Mouse (Mus musculus) midbrain, embryonic 14.5 days (tissue): ENCODE measurements around the gene Tmigd3. TPM values are rescaled to one million over a fixed set of nuclear protein-coding genes. Genes with fewer than 3 reads are reported as not detected.
A peak's percentile ranks its signal among the peaks of the same experiment; 100 is the strongest.

ENCODE experiments used
- ATAC-seq: fragments of 200-750 bp; cut with Nextera tagmentation; 2 replicates; pipeline ENCODE4 v1.8.0; 2017; ENCODE audit warnings: moderate number of reproducible peaks, moderate library complexity; ENCODE audit not compliant: low FRiP score, low TSS enrichment
- DNase-seq: peaks from one replicate; pipeline ENCODE4 v3.0.0-alpha.2; 2015
- H3K27ac ChIP-seq: fragments of 300-500 bp; sonication (generic); replicated peaks from 2 replicates; pipeline ENCODE4 v1.5.1; 2014; ENCODE audit warnings: mild to moderate bottlenecking, low read depth, low read length, moderate library complexity
- H3K27me3 ChIP-seq: fragments of 300-500 bp; sonication (generic); 2 replicates; pipeline ENCODE4 v1.6.1; 2014; ENCODE audit warnings: low read length, control low read depth, mixed read lengths; ENCODE audit not compliant: control insufficient read depth, insufficient read depth
- H3K36me3 ChIP-seq: fragments of 300-500 bp; sonication (generic); 2 replicates; pipeline ENCODE4 v1.6.1; 2014; ENCODE audit warnings: low read length, control low read depth; ENCODE audit not compliant: control insufficient read depth, insufficient read depth
- H3K4me1 ChIP-seq: fragments of 300-500 bp; sonication (generic); 2 replicates; pipeline ENCODE4 v1.6.1; 2014; ENCODE audit warnings: mild to moderate bottlenecking, antibody characterized with exemption, low read length, control low read depth; ENCODE audit not compliant: control insufficient read depth, insufficient read depth
- H3K4me2 ChIP-seq: fragments of 300-500 bp; sonication (generic); 2 replicates; pipeline ENCODE4 v1.6.1; 2014; ENCODE audit warnings: mild to moderate bottlenecking, low read length, moderate library complexity
- H3K4me3 ChIP-seq: fragments of 300-500 bp; sonication (generic); replicated peaks from 2 replicates; pipeline ENCODE4 v1.5.1; 2014; ENCODE audit warnings: low read depth, low read length
- H3K9ac ChIP-seq: fragments of 300-500 bp; sonication (generic); replicated peaks from 2 replicates; pipeline ENCODE4 v1.6.1; 2014; ENCODE audit warnings: mild to moderate bottlenecking, low read length, moderate library complexity
- H3K9me3 ChIP-seq: fragments of 300-500 bp; sonication (generic); 2 replicates; pipeline ENCODE4 v1.6.1; 2016; ENCODE audit warnings: low read length, control low read depth, mixed read lengths; ENCODE audit not compliant: control insufficient read depth
- WGBS: fragments of 180-500 bp; shearing (Covaris S2); extraction: QIAGEN DNeasy Blood & Tissue Kit; methylation state at CpG from one replicate; pipeline ENCODE4 v1.1.7; 2014; 5-methylcytosine and 5-hydroxymethylcytosine counted together
- polyA plus RNA-seq: library from polyadenylated mRNA; unstranded; fragments of >200 nt; fragmentation: Nextera tagmentation; extraction: Ambion mirVana; gene quantifications from 2 replicates; pipeline ENCODE4 v1.2.1, GENCODE M21; 2014

The Tmigd3 gene
- polyA plus RNA-seq, 1 experiment from 2014 or later = not detected

GRCm38 (mm10) chr3:105882105-105882504, 11.4 kb downstream of the Tmigd3 start:
- 92% methylated on average over 7 of the region's 7 CpGs for WGBS

GRCm38 (mm10) chr3:105883111-105883510, 12.4 kb downstream of the Tmigd3 start:
- H3K27ac ChIP-seq = no peak overlapping the region
- WGBS = 97% methylated on average over 2 of the region's 2 CpGs
- DNase-seq = no peak
- H3K4me2 ChIP-seq = no peak overlapping the region
- no peak for ATAC-seq
- H3K36me3 ChIP-seq = no peaks in the 10 kb centered on the region
- H3K4me3 ChIP-seq = no peak overlapping the region
- H3K27me3 ChIP-seq = no peaks in the 10 kb centered on the region
- no peak overlapping the region for H3K9ac ChIP-seq
- no peaks in the 10 kb centered on the region for H3K9me3 ChIP-seq
- no peaks in the 10 kb centered on the region for H3K4me1 ChIP-seq

More at GRCm38 (mm10) chr3:105882105-105882504, 11.4 kb downstream of the Tmigd3 start:
- H3K9me3 ChIP-seq = no peaks in the 10 kb centered on the region
- no peak overlapping the region for H3K9ac ChIP-seq
- H3K36me3 ChIP-seq = no peaks in the 10 kb centered on the region
- no peaks in the 10 kb centered on the region for H3K4me1 ChIP-seq
- H3K4me3 ChIP-seq = no peak overlapping the region
- H3K27me3 ChIP-seq = no peaks in the 10 kb centered on the region
- no peak for DNase-seq
- ATAC-seq = no peak
- H3K4me2 ChIP-seq = no peak overlapping the region
- no peak overlapping the region for H3K27ac ChIP-seq

GRCm38 (mm10) chr3:105888961-105889360, 18.3 kb downstream of the Tmigd3 start:
- H3K9me3 ChIP-seq = no peaks in the 10 kb centered on the region
- no peak overlapping the region for H3K4me3 ChIP-seq
- H3K36me3 ChIP-seq = no peaks in the 10 kb centered on the region
- no peak for ATAC-seq
- no peak overlapping the region for H3K9ac ChIP-seq
- WGBS = 73% methylated on average over 3 of the region's 3 CpGs
- no peaks in the 10 kb centered on the region for H3K4me1 ChIP-seq
- H3K4me2 ChIP-seq = no peak overlapping the region
- no peaks in the 10 kb centered on the region for H3K27me3 ChIP-seq
- no peak for DNase-seq
- H3K27ac ChIP-seq = no peak overlapping the region

DNA sequence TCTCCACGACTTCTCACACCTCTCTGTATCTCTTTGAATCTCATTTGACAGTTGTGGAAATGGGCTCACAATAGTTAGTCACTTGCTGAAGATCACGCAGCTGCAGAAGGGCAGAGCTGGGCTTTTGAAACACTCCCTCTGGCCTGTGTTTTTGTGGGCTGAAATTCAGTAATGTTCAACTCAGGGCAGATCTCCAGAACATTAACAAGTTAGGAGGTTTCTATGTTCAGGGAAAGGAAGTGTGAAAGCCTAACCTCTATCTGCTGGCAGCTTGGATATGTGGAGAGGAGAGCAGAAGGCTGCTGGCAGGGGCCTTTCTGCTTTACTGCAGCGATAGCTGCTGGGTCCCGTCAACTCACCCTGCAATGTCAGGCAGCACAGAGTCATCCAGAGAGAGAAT, 19.5 kb downstream of the Tmigd3 start:
- H3K27ac ChIP-seq = no peak overlapping the region
- no peak overlapping the region for H3K9ac ChIP-seq
- DNase-seq (no peak), ATAC-seq (no peak)
- H3K36me3 ChIP-seq = no peaks in the 10 kb centered on the region
- H3K27me3 ChIP-seq = no peaks in the 10 kb centered on the region
- no peaks in the 10 kb centered on the region for H3K9me3 ChIP-seq
- WGBS = 77% methylated on average over 4 of the region's 4 CpGs
- no peak overlapping the region for H3K4me3 ChIP-seq
- no peak overlapping the region for H3K4me2 ChIP-seq
- no peaks in the 10 kb centered on the region for H3K4me1 ChIP-seq

GRCm38 (mm10) chr3:105891141-105891540, 20.4 kb downstream of the Tmigd3 start:
- no peak overlapping the region for H3K27ac ChIP-seq
- WGBS = 84% methylated on average over 3 of the region's 3 CpGs
- DNase-seq (no peak), ATAC-seq (no peak)
- no peaks in the 10 kb centered on the region for H3K27me3 ChIP-seq
- H3K4me2 ChIP-seq = no peak overlapping the region
- H3K4me3 ChIP-seq = no peak overlapping the region
- no peaks in the 10 kb centered on the region for H3K4me1 ChIP-seq
- H3K36me3 ChIP-seq = no peaks in the 10 kb centered on the region
- H3K9me3 ChIP-seq = no peaks in the 10 kb centered on the region
- no peak overlapping the region for H3K9ac ChIP-seq

DNA sequence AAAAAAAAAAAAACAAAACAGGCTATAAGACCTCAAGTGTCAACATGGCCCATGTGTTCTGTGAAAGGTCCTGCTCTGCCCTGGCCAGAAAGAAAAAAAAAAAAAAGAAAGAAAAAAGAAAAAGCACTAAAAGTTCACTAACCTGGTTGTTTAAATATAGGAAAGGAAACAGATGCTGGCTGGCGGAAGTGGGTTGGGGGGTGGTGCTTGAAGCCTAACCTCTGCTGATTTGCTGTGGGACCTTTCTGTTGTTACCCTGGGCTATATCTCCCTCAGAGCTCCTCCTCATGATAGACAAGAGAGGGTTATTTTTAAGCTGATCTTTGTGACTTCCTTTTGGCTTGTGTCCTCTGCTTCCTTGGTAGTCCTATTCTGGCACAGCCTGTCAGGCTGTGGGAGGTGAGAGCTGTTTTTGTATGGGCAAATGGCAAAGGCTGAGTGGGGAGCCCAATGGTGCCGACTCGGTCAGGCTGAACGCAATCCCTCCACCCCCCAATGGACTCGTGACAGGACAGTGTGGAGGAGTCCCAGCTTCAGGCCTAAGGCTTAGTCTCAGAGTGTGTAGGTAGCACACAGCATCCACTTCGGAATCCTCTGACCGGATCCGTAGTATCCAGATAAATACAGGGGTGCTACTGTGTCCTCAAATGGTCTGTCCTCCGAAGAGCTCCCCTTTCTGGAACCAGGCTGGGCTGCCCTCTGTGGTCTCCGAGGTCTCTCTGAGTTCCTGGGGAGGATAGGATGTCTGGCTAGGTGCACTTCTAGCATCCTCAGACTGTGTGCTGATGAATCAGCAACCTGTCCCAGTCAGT, 21.3 kb downstream of the Tmigd3 start:
- Histone ChIP-seq H3K4me1 (no peaks in the 10 kb centered on the region), H3K27ac (no peak overlapping the region), H3K4me2 (no peak overlapping the region), H3K27me3 (no peaks in the 10 kb centered on the region), H3K9ac (no peak overlapping the region), H3K36me3 (no peaks in the 10 kb centered on the region), H3K9me3 (no peaks in the 10 kb centered on the region), H3K4me3 (no peak overlapping the region)
- WGBS = 78% methylated on average over 10 of the region's 10 CpGs
- DNase-seq = no peak
- ATAC-seq = no peak

GRCm38 (mm10) chr3:105892572-105893495, 22.1 kb downstream of the Tmigd3 start:
- Histone ChIP-seq H3K4me3 (no peak overlapping the region), H3K4me2 (no peak overlapping the region), H3K27me3 (no peaks in the 10 kb centered on the region), H3K4me1 (no peaks in the 10 kb centered on the region), H3K27ac (no peak overlapping the region), H3K9ac (no peak overlapping the region), H3K9me3 (no peaks in the 10 kb centered on the region), H3K36me3 (no peaks in the 10 kb centered on the region)
- ATAC-seq (no peak), DNase-seq (no peak)
- 89% methylated on average over 19 of the region's 19 CpGs for WGBS

DNA sequence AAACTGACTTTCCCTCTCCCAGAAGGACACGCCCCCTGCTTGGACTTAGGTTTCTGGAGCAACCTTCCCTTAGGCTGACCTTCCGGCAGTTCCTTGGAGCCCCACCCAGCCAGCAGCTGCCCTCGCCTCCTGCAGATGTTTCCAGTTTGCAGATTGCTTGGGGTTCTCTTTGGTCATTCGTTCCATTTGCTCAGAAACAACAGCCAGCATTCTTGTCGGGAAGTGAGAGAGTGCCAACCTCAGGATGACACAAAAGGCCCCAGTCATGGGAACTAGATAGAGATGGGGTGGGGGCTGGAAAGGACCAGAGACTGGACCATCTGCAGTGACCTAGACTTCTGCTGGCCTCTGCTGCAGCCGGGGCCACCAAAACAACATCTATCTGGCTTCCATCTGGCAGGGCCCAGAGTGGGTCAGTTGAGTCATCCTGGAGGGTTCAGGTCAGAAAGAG, 23.3 kb downstream of the Tmigd3 start:
- WGBS = 72% methylated on average over 6 of the region's 6 CpGs
- H3K27me3 ChIP-seq = no peaks in the 10 kb centered on the region

More for the DNA sequence above, 23.3 kb downstream of the Tmigd3 start:
- Histone ChIP-seq H3K9ac (no peak overlapping the region), H3K36me3 (no peaks in the 10 kb centered on the region), H3K4me3 (no peak overlapping the region), H3K9me3 (no peaks in the 10 kb centered on the region), H3K4me1 (no peaks in the 10 kb centered on the region), H3K4me2 (no peak overlapping the region), H3K27ac (no peak overlapping the region)
- ATAC-seq = 0 out of 2 replicates have a peak, but pooled peaks have one; percentile 27
- DNase-seq = no peak
